In genomic region chr17:27656414-27656813, GRCm38 (mm10) we compare ENCODE assay signal across 10 mouse cellular contexts. TPM values are rescaled to one million over a fixed set of nuclear protein-coding genes. Genes with fewer than 3 reads are reported as not detected.
A peak's percentile ranks its signal among the peaks of the same experiment; 100 is the strongest.
DNase-seq lines count a peak whose midpoint lies in the region; ATAC-seq and TF ChIP-seq lines count a peak whose summit lies in the region.
"Had no signal": no experiment of that assay in that cellular context is flagged by ENCODE, and none has a peak within 500 bp of the region (broad histone marks: within the 10 kb centered on the region; RNA-seq: fewer than 3 reads in every experiment).

No protein-coding gene starts in this region.

- TF ChIP-seq CTCF in G1E (IDR thresholded peaks at IDR 0.05; ENCODE audit: low read depth, low read length), result no peak

- H3K9ac ChIP-seq in heart, embryonic 14.5 days (ENCODE audit: low read length), result no peak overlapping the region
- peak overlapping the region; percentile 69; the same call in 1 of the 2 replicates for H3K9ac ChIP-seq in forebrain, embryonic 13.5 days
- no peak overlapping the region for H3K9ac ChIP-seq in limb, embryonic 15.5 days
- no peak overlapping the region for H3K9ac ChIP-seq in kidney, embryonic 14.5 days (ENCODE audit: low read depth, low read length)

- no peak overlapping the region for H3K4me3 ChIP-seq in heart, embryonic 14.5 days (ENCODE audit: control insufficient read depth in 1 of 2, insufficient read depth in 1 of 2, low read depth in 1 of 2, low read length in 2 of 2)
- H3K4me3 ChIP-seq in G1E (ENCODE audit: low read depth, low read length), result no peak overlapping the region; the same call in 1 of the 2 replicates
- peak overlapping the region; percentile 56 for H3K4me3 ChIP-seq in forebrain, embryonic 13.5 days
- peak overlapping the region; percentile 44; the same call in 1 of the 2 replicates for H3K4me3 ChIP-seq in limb, embryonic 15.5 days
- no peak overlapping the region for H3K4me3 ChIP-seq in kidney, embryonic 14.5 days (ENCODE audit: low read length)

- H3K4me2 ChIP-seq in heart, embryonic 14.5 days (ENCODE audit: low read length), result peak overlapping the region; percentile 79
- H3K4me2 ChIP-seq in forebrain, embryonic 13.5 days, result peak overlapping the region; percentile 84
- H3K4me2 ChIP-seq in limb, embryonic 15.5 days, result no peak overlapping the region
- no peak overlapping the region for H3K4me2 ChIP-seq in kidney, embryonic 14.5 days (replicated peaks; ENCODE audit: low read depth, low read length)

- H3K27me3 ChIP-seq in heart, embryonic 14.5 days (ENCODE audit: control insufficient read depth, insufficient read depth, low read length), result peaks cover 35% of the 10 kb centered on the region
- peaks cover 16% of the 10 kb centered on the region for H3K27me3 ChIP-seq in G1E (ENCODE audit: insufficient read depth, low read length)
- peaks cover 33% of the 10 kb centered on the region for H3K27me3 ChIP-seq in forebrain, embryonic 13.5 days
- peaks cover 33% of the 10 kb centered on the region for H3K27me3 ChIP-seq in limb, embryonic 15.5 days
- H3K27me3 ChIP-seq in kidney, embryonic 14.5 days (ENCODE audit: control insufficient read depth, insufficient read depth, low read length), result peaks cover 24% of the 10 kb centered on the region

- no peak for ATAC-seq in heart, embryonic 14.5 days (ENCODE audit: insufficient number of reproducible peaks, insufficient read depth, low FRiP score, low read depth)
- ATAC-seq in G1E (ENCODE audit: extremely low read depth, insufficient number of reproducible peaks, low FRiP score, poor library complexity, severe bottlenecking), result 0 out of 2 replicates have a peak, but pooled peaks have one; percentile 9
- ATAC-seq in forebrain, embryonic 13.5 days, result no peak
- no peak for ATAC-seq in limb, embryonic 15.5 days (ENCODE audit: insufficient number of reproducible peaks, low FRiP score, low TSS enrichment, low read depth)
- ATAC-seq in kidney, embryonic 14.5 days (ENCODE audit: low FRiP score, low TSS enrichment), result no peak

- H3K9me3 ChIP-seq in heart, embryonic 14.5 days (ENCODE audit: control insufficient read depth, low read length), result no peaks in the 10 kb centered on the region
- peaks cover 8% of the 10 kb centered on the region; the same call in 1 of the 2 replicates for H3K9me3 ChIP-seq in G1E (replicated peaks)
- H3K9me3 ChIP-seq in forebrain, embryonic 13.5 days (replicated peaks), result no peaks in the 10 kb centered on the region
- no peaks in the 10 kb centered on the region for H3K9me3 ChIP-seq in limb, embryonic 15.5 days
- H3K9me3 ChIP-seq in kidney, embryonic 14.5 days (ENCODE audit: control insufficient read depth, low read length), result peaks cover 2% of the 10 kb centered on the region; the same call in 1 of the 2 replicates

- 5% methylated on average over 5 of the region's 5 CpGs for WGBS in heart, embryonic 14.5 days
- 39% methylated on average over 5 of the region's 5 CpGs for WGBS in forebrain, embryonic 13.5 days
- 14% methylated on average over 5 of the region's 5 CpGs for WGBS in limb, embryonic 15.5 days
- 6% methylated on average over 5 of the region's 5 CpGs for WGBS in kidney, embryonic 14.5 days

- H3K27ac ChIP-seq in heart, embryonic 14.5 days (replicated peaks in 1 of 2; ENCODE audit: control insufficient read depth in 1 of 2, insufficient read depth in 1 of 2, low read depth in 2 of 2, low read length in 2 of 2), result no peak overlapping the region
- H3K27ac ChIP-seq in forebrain, embryonic 13.5 days, result no peak overlapping the region
- no peak overlapping the region for H3K27ac ChIP-seq in limb, embryonic 15.5 days
- H3K27ac ChIP-seq in kidney, embryonic 14.5 days (ENCODE audit: low read depth, low read length), result no peak overlapping the region

- no peak for DNase-seq in heart, postnatal 4 days
- DNase-seq in G1E (ENCODE audit: low spot score), result no peak
- DNase-seq in gastrocnemius, postnatal 36 days, result no peak
- no peak for DNase-seq in left cerebral cortex, postnatal 4 days
- DNase-seq: adrenal gland, postnatal 36 days had no signal

- no peaks in the 10 kb centered on the region for H3K36me3 ChIP-seq in heart, embryonic 14.5 days (ENCODE audit: control insufficient read depth, insufficient read depth, low read length)
- no peaks in the 10 kb centered on the region for H3K36me3 ChIP-seq in G1E (replicated peaks)
- no peaks in the 10 kb centered on the region for H3K36me3 ChIP-seq in forebrain, embryonic 13.5 days (ENCODE audit: poor library complexity, severe bottlenecking)
- no peaks in the 10 kb centered on the region for H3K36me3 ChIP-seq in limb, embryonic 15.5 days
- H3K36me3 ChIP-seq in kidney, embryonic 14.5 days (ENCODE audit: control insufficient read depth, insufficient read depth, low read length), result no peaks in the 10 kb centered on the region

- peaks cover 6 to 14% of the 10 kb centered on the region in 2 experiments for H3K4me1 ChIP-seq in heart, embryonic 14.5 days (ENCODE audit: control insufficient read depth in 2 of 2, insufficient read depth in 2 of 2, low read length in 2 of 2)
- H3K4me1 ChIP-seq in G1E (ENCODE audit: insufficient read depth, low read depth, low read length), result peaks cover 38% of the 10 kb centered on the region
- H3K4me1 ChIP-seq in forebrain, embryonic 13.5 days, result peaks cover 24% of the 10 kb centered on the region
- peaks cover 16% of the 10 kb centered on the region for H3K4me1 ChIP-seq in limb, embryonic 15.5 days
- H3K4me1 ChIP-seq in kidney, embryonic 14.5 days (ENCODE audit: control insufficient read depth, insufficient read depth, low read length), result peaks cover 7% of the 10 kb centered on the region; the same call in 1 of the 2 replicates

- intact Hi-C loops in gastrocnemius, postnatal 36 days (cut with DNase I), result no loop called here
- intact Hi-C loops in left cerebral cortex, postnatal 4 days (cut with DNase I), result no loop called here

RNA-seq across cellular contexts. Expression of gene Pacsin1, which starts 1.1 kb away (rescaled TPM):
- 0.43 and 0.94 TPM in 2 replicates for polyA plus RNA-seq in heart, embryonic 14.5 days (2014; fragmentation: Nextera tagmentation; extraction: Ambion mirVana)
- total RNA-seq in heart, postnatal 4 days (2021), result under 1 TPM in 1 of 2 experiments, not detected in 1; 0.17 TPM
- not detected in 2 replicates for total RNA-seq in G1E (2014; fragmentation: Nextera tagmentation)
- total RNA-seq in G1E (2017), result 0.17 and 0.44 TPM in 2 replicates
- not detected in 2 replicates for polyA plus RNA-seq in G1E (2012)
- 14.8 and 18.2 TPM in 2 replicates for polyA plus RNA-seq in forebrain, embryonic 13.5 days (2015; fragmentation: Nextera tagmentation; extraction: Ambion mirVana)
- 2.5 and 3.4 TPM in 2 replicates for polyA plus RNA-seq in limb, embryonic 15.5 days (2015; fragmentation: Nextera tagmentation; extraction: Ambion mirVana)
- under 1 TPM; 0.18 to 0.59 TPM for total RNA-seq in gastrocnemius, postnatal 36 days (2021)
- 1.3 and 1.7 TPM in 2 replicates for polyA plus RNA-seq in kidney, embryonic 14.5 days (2014; fragmentation: Nextera tagmentation; extraction: Ambion mirVana)
- 10 to 100 TPM; 66.7 to 77.1 TPM for total RNA-seq in left cerebral cortex, postnatal 4 days (2021)

RNA-seq across cellular contexts. Expression of gene Rps10, which starts 19.9 kb away (rescaled TPM):
- 624 and 715 TPM in 2 replicates for polyA plus RNA-seq in heart, embryonic 14.5 days (2014; fragmentation: Nextera tagmentation; extraction: Ambion mirVana)
- 100 to 1,000 TPM; 857 to 917 TPM for total RNA-seq in heart, postnatal 4 days (2021)
- total RNA-seq in G1E (2014; fragmentation: Nextera tagmentation), result 2,280 and 2,438 TPM in 2 replicates
- 3,635 and 3,726 TPM in 2 replicates for total RNA-seq in G1E (2017)
- 2,816 and 3,596 TPM in 2 replicates for polyA plus RNA-seq in G1E (2012)
- 659 and 777 TPM in 2 replicates for polyA plus RNA-seq in forebrain, embryonic 13.5 days (2015; fragmentation: Nextera tagmentation; extraction: Ambion mirVana)
- 793 and 967 TPM in 2 replicates for polyA plus RNA-seq in limb, embryonic 15.5 days (2015; fragmentation: Nextera tagmentation; extraction: Ambion mirVana)
- 100 to 1,000 TPM; 294 to 354 TPM for total RNA-seq in gastrocnemius, postnatal 36 days (2021)
- 1,163 and 1,521 TPM in 2 replicates for polyA plus RNA-seq in kidney, embryonic 14.5 days (2014; fragmentation: Nextera tagmentation; extraction: Ambion mirVana)
- 100 to 1,000 TPM; 695 to 751 TPM for total RNA-seq in left cerebral cortex, postnatal 4 days (2021)

RNA-seq across cellular contexts. Expression of gene RPS10-NUDT3, which starts 21.4 kb away (rescaled TPM):
- polyA plus RNA-seq in heart, embryonic 14.5 days (2014; fragmentation: Nextera tagmentation; extraction: Ambion mirVana), result not detected in 2 replicates
- total RNA-seq in heart, postnatal 4 days (2021), result not detected
- total RNA-seq in G1E (2014; fragmentation: Nextera tagmentation) (not detected in 2 replicates), G1E (2017) (not detected in 2 replicates)
- not detected in 2 replicates for polyA plus RNA-seq in G1E (2012)
- polyA plus RNA-seq in forebrain, embryonic 13.5 days (2015; fragmentation: Nextera tagmentation; extraction: Ambion mirVana), result not detected in 2 replicates
- polyA plus RNA-seq in limb, embryonic 15.5 days (2015; fragmentation: Nextera tagmentation; extraction: Ambion mirVana), result not detected in 2 replicates
- total RNA-seq in gastrocnemius, postnatal 36 days (2021), result not detected
- not detected in 2 replicates for polyA plus RNA-seq in kidney, embryonic 14.5 days (2014; fragmentation: Nextera tagmentation; extraction: Ambion mirVana)
- not detected for total RNA-seq in left cerebral cortex, postnatal 4 days (2021)
- total RNA-seq: adrenal gland, postnatal 36 days; layer of hippocampus, postnatal 36 days had no signal

RNA-seq across cellular contexts. Expression of gene Nudt3, which starts 33.1 kb away (rescaled TPM):
- polyA plus RNA-seq in heart, embryonic 14.5 days (2014; fragmentation: Nextera tagmentation; extraction: Ambion mirVana), result 52.9 and 67.0 TPM in 2 replicates
- total RNA-seq in heart, postnatal 4 days (2021), result 100 to 1,000 TPM; 340 to 371 TPM
- 79.8 and 82.6 TPM in 2 replicates for total RNA-seq in G1E (2014; fragmentation: Nextera tagmentation)
- total RNA-seq in G1E (2017), result 235 and 245 TPM in 2 replicates
- polyA plus RNA-seq in G1E (2012), result 140 and 157 TPM in 2 replicates
- 191 and 196 TPM in 2 replicates for polyA plus RNA-seq in forebrain, embryonic 13.5 days (2015; fragmentation: Nextera tagmentation; extraction: Ambion mirVana)
- 84.9 and 85.0 TPM in 2 replicates for polyA plus RNA-seq in limb, embryonic 15.5 days (2015; fragmentation: Nextera tagmentation; extraction: Ambion mirVana)
- 100 to 1,000 TPM; 232 to 233 TPM for total RNA-seq in gastrocnemius, postnatal 36 days (2021)
- 32.2 and 74.9 TPM in 2 replicates for polyA plus RNA-seq in kidney, embryonic 14.5 days (2014; fragmentation: Nextera tagmentation; extraction: Ambion mirVana)
- total RNA-seq in left cerebral cortex, postnatal 4 days (2021), result 100 to 1,000 TPM; 506 to 527 TPM

Comparison
In these comparisons a context has a peak if more than half of its experiments do, and no peak if none do; other contexts are left out.
1. H3K4me2 ChIP-seq: peak in heart, embryonic 14.5 days (single experiment) and forebrain, embryonic 13.5 days (single experiment); none in limb, embryonic 15.5 days (single experiment) and kidney, embryonic 14.5 days (single experiment).
2. H3K4me3 ChIP-seq: peak in forebrain, embryonic 13.5 days (single experiment) and limb, embryonic 15.5 days (single experiment); none in heart, embryonic 14.5 days (0 of 2), G1E (single experiment) and kidney, embryonic 14.5 days (single experiment).